Mouse (Mus musculus): ENCODE results near the gene Sec24b. TPM values are rescaled to one million over a fixed set of nuclear protein-coding genes. Genes with fewer than 3 reads are reported as not detected.

Sec24b gene
- polyA plus RNA-seq (2015; fragmentation: Nextera tagmentation; extraction: Ambion mirVana), result 24.0 and 26.2 TPM in 2 replicates

- DNase-seq (ENCODE audit: low spot score), result peak; percentile 28
These were observed at the start of gene Sec24b for GRCm38 (mm10) chr3:130061281-130061680. Gene Sec24b (minus strand): TSS chr3:130061553.

GRCm38 (mm10) chr3:130104471-130104870 lies 43.1 kb upstream of the Sec24b start:
- no peak for DNase-seq (ENCODE audit: low spot score)

- peak; percentile 33 for DNase-seq (ENCODE audit: low spot score)
These were observed 42.1 kb upstream of the Sec24b start for GRCm38 (mm10) chr3:130103486-130103885.

GRCm38 (mm10) chr3:130095160-130095781 lies 33.9 kb upstream of the Sec24b start:
- DNase-seq (ENCODE audit: low spot score), result peak; percentile 31

GRCm38 (mm10) chr3:130094125-130094704 lies 32.9 kb upstream of the Sec24b start:
- no peak for DNase-seq (ENCODE audit: low spot score)

- DNase-seq (ENCODE audit: low spot score), result no peak
These were observed 29.1 kb upstream of the Sec24b start for GRCm38 (mm10) chr3:130090460-130090859.

GRCm38 (mm10) chr3:130088654-130089053 lies 27.3 kb upstream of the Sec24b start:
- DNase-seq (ENCODE audit: low spot score), result no peak

GRCm38 (mm10) chr3:130087466-130087865 lies 26.1 kb upstream of the Sec24b start:
- DNase-seq (ENCODE audit: low spot score), result no peak

- DNase-seq (ENCODE audit: low spot score), result no peak
These were observed 25.2 kb upstream of the Sec24b start for GRCm38 (mm10) chr3:130086372-130087080.

- DNase-seq (ENCODE audit: low spot score), result no peak
These were observed 22.0 kb upstream of the Sec24b start for GRCm38 (mm10) chr3:130083312-130083711.

- no peak for DNase-seq (ENCODE audit: low spot score)
These were observed 19.3 kb upstream of the Sec24b start for GRCm38 (mm10) chr3:130080666-130081065.

- peak; percentile 74 for DNase-seq (ENCODE audit: low spot score)
These were observed 18.4 kb upstream of the Sec24b start for GRCm38 (mm10) chr3:130079794-130080193.

- no peak for DNase-seq (ENCODE audit: low spot score)
These were observed 15.9 kb upstream of the Sec24b start for GRCm38 (mm10) chr3:130077291-130077690.

- DNase-seq (ENCODE audit: low spot score), result no peak
These were observed 14.4 kb upstream of the Sec24b start for GRCm38 (mm10) chr3:130075746-130076145.

- DNase-seq (ENCODE audit: low spot score), result peak; percentile 24
These were observed 11.7 kb upstream of the Sec24b start for GRCm38 (mm10) chr3:130073085-130073484.

- DNase-seq (ENCODE audit: low spot score), result no peak
These were observed 10.6 kb upstream of the Sec24b start for GRCm38 (mm10) chr3:130071918-130072317.

- DNase-seq (ENCODE audit: low spot score), result peak; percentile 85
These were observed 840 bp downstream of the Sec24b start for GRCm38 (mm10) chr3:130060396-130061029.

- DNase-seq (ENCODE audit: low spot score), result peak; percentile 89
These were observed 1.5 kb downstream of the Sec24b start for GRCm38 (mm10) chr3:130059805-130060395.

GRCm38 (mm10) chr3:130058488-130058887 lies 2.9 kb downstream of the Sec24b start:
- no peak for DNase-seq (ENCODE audit: low spot score)

- no peak for DNase-seq (ENCODE audit: low spot score)
These were observed 3.6 kb downstream of the Sec24b start for GRCm38 (mm10) chr3:130057569-130058345.
